Mouse (Mus musculus) liver, embryonic 14.5 days (tissue): ENCODE results near the gene Bbs12.

Experiments used
- CTCF ChIP-seq: IDR thresholded peaks from 2 replicates; pipeline ENCODE4 v1.5.1; 2016; ENCODE audit warnings: antibody characterized with exemption, low read depth, control low read depth
- EP300 ChIP-seq: IDR thresholded peaks from 2 replicates; pipeline ENCODE4 v1.6.1; 2016; ENCODE audit warnings: antibody characterized with exemption, low read depth

DNA sequence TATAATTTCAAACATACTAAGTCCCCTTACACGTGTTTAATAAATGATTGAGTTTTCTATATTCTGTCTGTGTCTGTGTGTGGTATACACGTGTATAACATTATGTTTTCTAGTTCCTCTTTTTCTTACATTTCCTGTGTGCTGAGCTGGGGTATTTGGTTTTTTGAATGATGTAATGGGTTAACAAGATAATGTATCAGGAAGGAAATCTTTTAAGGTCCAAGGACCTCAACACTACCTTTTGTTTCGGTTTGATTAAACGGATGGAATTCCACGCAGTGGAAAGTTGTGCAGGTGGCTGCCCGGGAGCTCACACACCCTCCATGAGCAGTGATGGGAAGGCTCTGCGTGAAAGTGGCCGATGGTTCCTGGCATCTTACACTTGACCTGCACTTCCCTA, 31.5 kb upstream of the Bbs12 start:
- TF ChIP-seq CTCF (no peak), EP300 (no peak)
